Mouse (Mus musculus): ENCODE data around the gene Mxd4. TPM values are rescaled to one million over a fixed set of nuclear protein-coding genes. Genes with fewer than 3 reads are reported as not detected.
A peak's percentile ranks its signal among the peaks of the same experiment; 100 is the strongest.

Mxd4 gene
- polyA plus RNA-seq, 1 experiment from 2014 or later, result 3.2 TPM

- no peak overlapping the region for H3K27ac ChIP-seq
- no peaks in the 10 kb centered on the region for H3K9me3 ChIP-seq (replicated peaks)
- ATAC-seq (ENCODE audit: low read depth) (no peak), DNase-seq (no peak)
- no peaks in the 10 kb centered on the region for H3K36me3 ChIP-seq
- H3K4me2 ChIP-seq, result no peak overlapping the region
- H3K4me3 ChIP-seq (replicated peaks), result no peak overlapping the region
- H3K4me1 ChIP-seq (replicated peaks), result peaks cover 33% of the 10 kb centered on the region
- no peaks in the 10 kb centered on the region for H3K27me3 ChIP-seq
- no peak overlapping the region for H3K9ac ChIP-seq
- 65% methylated on average over 3 of the region's 3 CpGs for WGBS (ENCODE audit: insufficient replicate concordance)
These were observed 3.5 kb downstream of the Mxd4 start for GRCm38 (mm10) chr5:34183976-34184375.

DNA sequence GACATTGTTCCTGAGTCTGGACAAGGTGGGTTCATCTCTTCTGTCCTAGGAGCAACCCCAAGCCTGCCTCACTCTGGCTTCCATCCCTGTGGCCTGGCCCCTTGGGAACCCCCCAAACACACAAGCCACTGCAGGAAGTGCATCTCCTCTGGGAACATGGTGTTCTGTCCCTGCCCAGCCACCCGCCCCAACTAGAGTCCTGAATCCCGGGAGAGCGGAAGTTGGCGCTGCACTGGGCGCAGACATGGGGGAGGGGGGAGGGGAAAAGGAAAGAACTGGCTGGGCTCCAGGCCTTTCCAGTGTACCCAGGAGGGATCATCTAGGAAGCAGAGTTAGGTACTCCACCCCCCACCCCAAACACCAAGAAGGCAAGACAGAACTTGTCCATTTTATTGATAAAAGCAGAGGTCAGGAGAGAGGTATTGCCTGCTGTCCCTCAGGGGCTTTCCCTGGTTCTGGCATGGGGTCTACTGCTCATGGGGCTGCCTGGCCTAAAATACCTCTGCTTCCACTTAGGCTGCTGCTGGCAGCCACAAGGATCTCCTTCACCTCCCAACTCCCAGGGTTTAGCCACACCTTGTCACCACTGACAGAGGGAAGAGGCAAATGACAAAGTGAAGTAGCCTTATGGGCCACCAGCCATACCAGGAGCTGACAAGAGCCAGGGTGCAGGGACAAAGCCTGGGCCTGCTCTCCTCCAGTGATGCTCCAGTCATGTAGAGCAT lies 4.2 kb downstream of the Mxd4 start:
- no peak for ATAC-seq (ENCODE audit: low read depth)

DNA sequence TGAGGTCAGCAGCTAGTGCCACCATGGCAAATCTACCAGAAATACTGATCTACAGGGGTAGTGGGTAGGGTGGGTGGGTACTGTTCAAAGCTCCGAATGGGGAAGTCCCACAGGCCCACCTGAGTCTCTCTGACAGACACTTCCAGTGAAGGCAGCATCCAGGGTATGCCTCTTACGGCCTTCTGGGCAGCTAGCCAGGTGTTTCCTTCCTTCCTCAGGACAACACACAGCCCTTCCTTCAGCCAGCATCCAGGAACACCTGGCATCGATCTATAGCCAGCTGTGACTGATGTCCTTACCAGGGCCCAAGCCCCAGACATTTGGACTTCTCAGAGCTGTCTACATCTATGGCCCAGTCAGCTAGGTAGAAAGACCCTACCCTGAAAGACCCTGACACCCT lies 5.0 kb downstream of the Mxd4 start:
- Histone ChIP-seq H3K27me3 (no peaks in the 10 kb centered on the region), H3K9me3 (replicated peaks) (no peaks in the 10 kb centered on the region), H3K36me3 (peaks cover under 1% of the 10 kb centered on the region), H3K4me2 (no peak overlapping the region), H3K4me3 (replicated peaks) (no peak overlapping the region), H3K4me1 (replicated peaks) (peaks cover 22% of the 10 kb centered on the region), H3K27ac (no peak overlapping the region), H3K9ac (no peak overlapping the region)
- ATAC-seq (ENCODE audit: low read depth) (no peak), DNase-seq (no peak)
- WGBS (ENCODE audit: insufficient replicate concordance), result 55% methylated on average over 3 of the region's 3 CpGs

More for the DNA sequence above, 4.2 kb downstream of the Mxd4 start:
- Histone ChIP-seq H3K27ac (no peak overlapping the region), H3K36me3 (no peaks in the 10 kb centered on the region), H3K4me1 (replicated peaks) (peaks cover 26% of the 10 kb centered on the region), H3K4me3 (replicated peaks) (no peak overlapping the region), H3K9me3 (replicated peaks) (no peaks in the 10 kb centered on the region), H3K4me2 (no peak overlapping the region), H3K27me3 (no peaks in the 10 kb centered on the region), H3K9ac (no peak overlapping the region)
- 67% methylated on average over 5 of the region's 5 CpGs for WGBS (ENCODE audit: insufficient replicate concordance)
- no peak for DNase-seq

- H3K4me2 ChIP-seq, result no peak overlapping the region
- peaks cover 9% of the 10 kb centered on the region for H3K36me3 ChIP-seq
- H3K4me1 ChIP-seq (replicated peaks), result peaks cover 4% of the 10 kb centered on the region; the same call in 1 of the 2 replicates
- no peak overlapping the region for H3K4me3 ChIP-seq (replicated peaks)
- no peak overlapping the region for H3K9ac ChIP-seq
- 69% methylated on average over 4 of the region's 4 CpGs for WGBS (ENCODE audit: insufficient replicate concordance)
- no peaks in the 10 kb centered on the region for H3K27me3 ChIP-seq
- no peaks in the 10 kb centered on the region for H3K9me3 ChIP-seq (replicated peaks)
- no peak overlapping the region for H3K27ac ChIP-seq
- DNase-seq, result no peak
- ATAC-seq (ENCODE audit: low read depth), result no peak
These were observed 9.7 kb downstream of the Mxd4 start for GRCm38 (mm10) chr5:34177821-34178220.

DNA sequence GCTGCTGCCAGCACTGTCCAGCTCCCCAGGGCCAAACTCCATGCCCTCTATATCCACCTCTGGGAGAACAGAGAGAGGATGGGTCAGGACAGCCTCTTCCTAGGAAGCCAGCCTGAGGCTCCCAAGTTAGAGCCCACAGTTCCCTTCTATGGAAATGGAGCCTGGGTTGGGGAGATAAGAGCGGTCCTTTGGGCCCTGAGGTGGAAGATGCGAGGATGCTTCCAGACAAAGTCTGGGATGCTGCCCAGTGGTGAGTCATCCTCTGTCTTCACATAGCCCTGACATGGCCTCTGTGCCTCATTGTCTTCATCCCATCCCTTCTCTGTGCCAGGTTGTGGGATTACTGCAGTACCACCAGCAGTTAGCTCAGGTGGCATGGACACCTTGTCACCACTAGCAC lies 10.4 kb downstream of the Mxd4 start:
- Histone ChIP-seq H3K36me3 (peaks cover 9% of the 10 kb centered on the region), H3K4me1 (replicated peaks) (peaks cover 4% of the 10 kb centered on the region; the same call in 1 of the 2 replicates), H3K9me3 (replicated peaks) (no peaks in the 10 kb centered on the region), H3K27ac (no peak overlapping the region), H3K4me2 (no peak overlapping the region), H3K9ac (no peak overlapping the region), H3K27me3 (no peaks in the 10 kb centered on the region), H3K4me3 (replicated peaks) (no peak overlapping the region)
- WGBS (ENCODE audit: insufficient replicate concordance), result 79% methylated on average over 2 of the region's 2 CpGs
- DNase-seq (no peak), ATAC-seq (ENCODE audit: low read depth) (no peak)

DNA sequence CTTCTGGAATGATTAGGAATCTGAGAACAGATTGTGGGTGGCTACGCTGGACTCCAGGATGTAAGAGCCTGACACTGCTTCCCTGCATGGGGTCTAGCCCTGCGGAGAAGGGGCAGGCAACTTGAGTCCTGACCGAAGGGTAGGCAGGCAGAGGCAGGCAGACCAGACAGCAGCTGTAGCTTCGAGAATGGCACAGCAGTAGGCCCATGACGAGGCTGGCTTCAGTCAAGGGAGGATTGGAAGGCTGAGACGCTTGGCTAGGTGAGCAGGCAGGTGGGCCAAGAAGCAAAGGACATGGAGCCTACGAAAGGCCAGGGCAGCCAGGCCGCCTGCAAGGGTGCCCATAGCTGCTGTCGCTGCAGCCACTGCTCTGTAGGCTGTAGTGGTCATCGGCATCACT lies 10.8 kb downstream of the Mxd4 start:
- no peak overlapping the region for H3K4me3 ChIP-seq (replicated peaks)
- 76% methylated on average over 10 of the region's 10 CpGs for WGBS (ENCODE audit: insufficient replicate concordance)
- H3K4me2 ChIP-seq, result no peak overlapping the region
- ATAC-seq (ENCODE audit: low read depth), result no peak
- no peak for DNase-seq
- no peaks in the 10 kb centered on the region for H3K27me3 ChIP-seq
- no peaks in the 10 kb centered on the region for H3K9me3 ChIP-seq (replicated peaks)
- peaks cover 9% of the 10 kb centered on the region for H3K36me3 ChIP-seq
- peaks cover 4% of the 10 kb centered on the region; the same call in 1 of the 2 replicates for H3K4me1 ChIP-seq (replicated peaks)
- no peak overlapping the region for H3K27ac ChIP-seq
- no peak overlapping the region for H3K9ac ChIP-seq

DNA sequence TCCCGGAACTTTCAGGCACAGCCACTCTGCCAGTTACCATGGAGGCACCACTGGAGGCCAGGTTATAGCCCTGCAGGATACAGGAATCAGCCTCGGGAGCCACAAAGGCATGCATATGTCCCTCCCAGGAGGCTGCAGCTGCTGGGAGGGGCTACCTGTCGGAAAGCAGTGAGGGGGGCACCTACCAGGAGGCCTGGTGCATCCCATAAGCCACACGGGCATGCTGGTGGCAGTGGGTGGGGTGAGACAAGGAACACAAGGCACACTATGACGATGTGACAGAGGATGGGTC lies 12.2 kb downstream of the Mxd4 start:
- H3K27me3 ChIP-seq, result no peaks in the 10 kb centered on the region
- no peak overlapping the region for H3K9ac ChIP-seq
- H3K36me3 ChIP-seq, result peaks cover 9% of the 10 kb centered on the region
- WGBS (ENCODE audit: insufficient replicate concordance), result 54% methylated on average over 5 of the region's 5 CpGs
- ATAC-seq (ENCODE audit: low read depth) (no peak), DNase-seq (no peak)
- H3K27ac ChIP-seq, result no peak overlapping the region
- H3K4me3 ChIP-seq (replicated peaks), result no peak overlapping the region
- H3K9me3 ChIP-seq (replicated peaks), result no peaks in the 10 kb centered on the region
- peaks cover 11% of the 10 kb centered on the region for H3K4me1 ChIP-seq (replicated peaks)
- H3K4me2 ChIP-seq, result no peak overlapping the region

DNA sequence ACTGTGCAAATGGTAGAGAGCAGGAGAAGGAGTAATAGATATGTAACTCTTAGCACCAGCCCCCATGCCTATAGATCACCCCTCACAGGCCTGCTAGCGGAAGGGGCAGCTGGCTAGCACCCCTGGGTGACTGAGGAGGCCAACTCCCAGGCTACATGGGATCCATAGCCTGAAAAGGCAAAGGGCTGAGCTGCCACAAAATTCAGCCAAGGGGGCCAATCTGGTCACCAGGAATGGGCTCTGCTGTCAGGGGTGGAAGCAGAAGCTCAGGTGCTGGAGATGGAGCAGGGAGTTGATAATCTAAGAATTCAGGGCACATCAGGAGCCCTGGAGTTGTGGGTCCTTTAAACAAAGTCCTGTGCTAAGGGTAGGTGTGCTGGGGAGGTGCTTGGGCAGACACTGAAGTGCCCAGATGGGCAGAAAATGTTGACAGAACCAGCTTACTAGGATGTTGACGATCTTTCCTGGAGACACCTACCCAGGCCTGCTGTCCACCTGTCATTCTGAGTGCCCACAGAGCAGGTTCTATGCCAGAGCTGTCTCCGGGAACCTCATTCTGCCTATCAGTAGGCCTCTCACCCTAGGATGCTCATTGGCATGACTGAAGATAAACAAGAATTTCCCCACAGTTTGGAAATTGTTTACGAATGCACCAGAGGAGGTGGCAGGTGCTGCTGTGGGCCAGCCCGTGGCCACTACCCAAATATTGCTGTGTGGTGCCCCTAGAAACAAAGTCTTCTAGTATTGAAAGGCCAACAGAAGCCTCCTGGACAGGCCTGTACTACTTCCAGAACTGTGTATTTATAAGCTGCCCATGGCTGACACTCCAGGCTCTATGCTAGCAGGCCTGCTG lies 12.7 kb downstream of the Mxd4 start:
- ATAC-seq (ENCODE audit: low read depth) (no peak), DNase-seq (no peak)
- WGBS (ENCODE audit: insufficient replicate concordance), result 66% methylated on average over 5 of the region's 5 CpGs
- no peaks in the 10 kb centered on the region for H3K27me3 ChIP-seq
- H3K36me3 ChIP-seq, result peaks cover 9% of the 10 kb centered on the region
- no peak overlapping the region for H3K9ac ChIP-seq
- no peak overlapping the region for H3K27ac ChIP-seq
- H3K9me3 ChIP-seq (replicated peaks), result no peaks in the 10 kb centered on the region
- peaks cover 16% of the 10 kb centered on the region for H3K4me1 ChIP-seq (replicated peaks)
- no peak overlapping the region for H3K4me2 ChIP-seq
- no peak overlapping the region for H3K4me3 ChIP-seq (replicated peaks)

GRCm38 (mm10) chr5:34174021-34174420 lies 13.5 kb downstream of the Mxd4 start:
- Histone ChIP-seq H3K9ac (no peak overlapping the region), H3K9me3 (replicated peaks) (no peaks in the 10 kb centered on the region), H3K4me2 (no peak overlapping the region), H3K36me3 (peaks cover 9% of the 10 kb centered on the region), H3K4me3 (replicated peaks) (no peak overlapping the region), H3K27ac (no peak overlapping the region), H3K4me1 (replicated peaks) (peaks cover 18% of the 10 kb centered on the region), H3K27me3 (no peaks in the 10 kb centered on the region)
- DNase-seq, result no peak
- 67% methylated on average over 2 of the region's 2 CpGs for WGBS (ENCODE audit: insufficient replicate concordance)
- no peak for ATAC-seq (ENCODE audit: low read depth)

- no peak overlapping the region for H3K9ac ChIP-seq
- H3K27ac ChIP-seq, result peak overlapping the region; percentile 59
- peaks cover 3% of the 10 kb centered on the region; the same call in 1 of the 2 replicates for H3K36me3 ChIP-seq
- no peak overlapping the region for H3K4me3 ChIP-seq (replicated peaks)
- no peaks in the 10 kb centered on the region for H3K9me3 ChIP-seq (replicated peaks)
- no peak for ATAC-seq (ENCODE audit: low read depth)
- H3K4me2 ChIP-seq, result 0 out of 2 replicates have a peak overlapping the region, but pooled peaks have one; percentile 8
- H3K4me1 ChIP-seq (replicated peaks), result peaks cover 30% of the 10 kb centered on the region
- WGBS (ENCODE audit: insufficient replicate concordance), result 58% methylated on average over 4 of the region's 4 CpGs
- DNase-seq, result no peak
- H3K27me3 ChIP-seq, result no peaks in the 10 kb centered on the region
These were observed 16.8 kb downstream of the Mxd4 start for GRCm38 (mm10) chr5:34170726-34171125.

- 53% methylated on average over 3 of the region's 3 CpGs for WGBS (ENCODE audit: insufficient replicate concordance)
- Histone ChIP-seq H3K9me3 (replicated peaks) (no peaks in the 10 kb centered on the region), H3K4me3 (replicated peaks) (peak overlapping the region; percentile 89), H3K27ac (peak overlapping the region; percentile 82), H3K9ac (peak overlapping the region; percentile 73), H3K36me3 (peaks cover 3% of the 10 kb centered on the region), H3K4me2 (peak overlapping the region; percentile 77), H3K4me1 (replicated peaks) (peaks cover 33% of the 10 kb centered on the region), H3K27me3 (no peaks in the 10 kb centered on the region)
- DNase-seq (no peak), ATAC-seq (ENCODE audit: low read depth) (no peak)
These were observed 17.6 kb downstream of the Mxd4 start for GRCm38 (mm10) chr5:34169954-34170353.

All from liver, embryonic 13.5 days (tissue).